Mouse (Mus musculus) kidney, postnatal 0 days (tissue): ENCODE data around the gene Nup153. TPM values are rescaled to one million over a fixed set of nuclear protein-coding genes. Genes with fewer than 3 reads are reported as not detected.

Source experiments
- ATAC-seq: fragments of 200-750 bp; cut with Nextera tagmentation; replicated peaks from 2 replicates; pipeline ENCODE4 v1.8.0; 2017; ENCODE audit warnings: low read depth, moderate number of reproducible peaks, moderate TSS enrichment, moderate library complexity; ENCODE audit not compliant: low FRiP score
- DNase-seq: peaks from one replicate; pipeline ENCODE4 v3.0.0-alpha.2; 2016; ENCODE audit warnings: low spot score
- H3K27ac ChIP-seq: fragments of 300-500 bp; sonication (generic); 2 replicates; pipeline ENCODE4 v1.5.1; 2014; ENCODE audit warnings: mild to moderate bottlenecking
- H3K27me3 ChIP-seq: fragments of 300-500 bp; sonication (generic); 2 replicates; pipeline ENCODE4 v1.6.1; 2014; ENCODE audit warnings: low read length, mixed read lengths; ENCODE audit not compliant: insufficient read depth
- H3K36me3 ChIP-seq: fragments of 300-500 bp; sonication (generic); 2 replicates; pipeline ENCODE4 v1.6.1; 2014; ENCODE audit warnings: low read length, mixed read lengths; ENCODE audit not compliant: insufficient read depth
- H3K4me1 ChIP-seq: fragments of 300-500 bp; sonication (generic); replicated peaks from 2 replicates; pipeline ENCODE4 v1.6.1; 2014; ENCODE audit warnings: antibody characterized with exemption, low read length, mixed read lengths; ENCODE audit not compliant: insufficient read depth
- H3K4me2 ChIP-seq: fragments of 300-500 bp; sonication (generic); 2 replicates; pipeline ENCODE4 v1.6.1; 2014; ENCODE audit warnings: mild to moderate bottlenecking, low read length, moderate library complexity, mixed read lengths
- H3K4me3 ChIP-seq: fragments of 300-500 bp; sonication (generic); replicated peaks from 2 replicates; pipeline ENCODE4 v1.5.1; 2014; ENCODE audit warnings: low read depth, low read length
- H3K9ac ChIP-seq: fragments of 300-500 bp; sonication (generic); 2 replicates; pipeline ENCODE4 v1.6.1; 2014; ENCODE audit warnings: low read depth, low read length
- H3K9me3 ChIP-seq: fragments of 300-500 bp; sonication (generic); replicated peaks from 2 replicates; pipeline ENCODE4 v1.6.1; 2016; ENCODE audit warnings: low read length, inconsistent platforms, mixed read lengths
- CTCF ChIP-seq: IDR thresholded peaks from 2 replicates; pipeline ENCODE4 v1.5.1; 2016; ENCODE audit warnings: antibody characterized with exemption, low read depth, mild to moderate bottlenecking, moderate library complexity
- WGBS: fragments of 180-500 bp; shearing (Covaris S2); extraction: QIAGEN DNeasy Blood & Tissue Kit; methylation state at CpG from one replicate; pipeline ENCODE4 v1.1.7; 2014; 5-methylcytosine and 5-hydroxymethylcytosine counted together
- polyA plus RNA-seq: library from polyadenylated mRNA; unstranded; fragments of >200 nt; fragmentation: Nextera tagmentation; extraction: Ambion mirVana; gene quantifications from 2 replicates; pipeline ENCODE4 v1.2.1, GENCODE M21; 2015

Nup153 gene
- polyA plus RNA-seq, 1 experiment from 2014 or later, result 17.7 TPM

- Histone ChIP-seq H3K9ac (no peak overlapping the region), H3K9me3 (no peaks in the 10 kb centered on the region), H3K4me3 (no peak overlapping the region), H3K27me3 (no peaks in the 10 kb centered on the region), H3K4me2 (no peak overlapping the region), H3K27ac (no peak overlapping the region), H3K4me1 (no peaks in the 10 kb centered on the region), H3K36me3 (peaks cover 27% of the 10 kb centered on the region)
- DNase-seq (no peak), ATAC-seq (no peak)
- no peak for TF ChIP-seq CTCF
- 98% methylated on average over 5 of the region's 5 CpGs for WGBS
Observed at GRCm38 (mm10) chr13:46713486-46713885, 14.3 kb downstream of the Nup153 start.

GRCm38 (mm10) chr13:46703138-46703537, 24.6 kb downstream of the Nup153 start:
- H3K4me2 ChIP-seq, result no peak overlapping the region
- H3K27me3 ChIP-seq, result no peaks in the 10 kb centered on the region
- peaks cover 18% of the 10 kb centered on the region; the same call in 1 of the 2 replicates for H3K36me3 ChIP-seq
- no peak overlapping the region for H3K9ac ChIP-seq
- no peaks in the 10 kb centered on the region for H3K4me1 ChIP-seq
- no peak for DNase-seq
- H3K9me3 ChIP-seq, result no peaks in the 10 kb centered on the region
- no peak for ATAC-seq
- H3K27ac ChIP-seq, result no peak overlapping the region
- H3K4me3 ChIP-seq, result no peak overlapping the region
- TF ChIP-seq CTCF, result peak; percentile 43; the same call in 1 of the 2 replicates
- WGBS, result 89% methylated on average over 5 of the region's 5 CpGs

GRCm38 (mm10) chr13:46701486-46701885, 26.3 kb downstream of the Nup153 start:
- TF ChIP-seq CTCF, result no peak
- no peak for DNase-seq
- no peaks in the 10 kb centered on the region for H3K9me3 ChIP-seq
- no peak overlapping the region for H3K4me3 ChIP-seq
- H3K27ac ChIP-seq, result no peak overlapping the region
- peaks cover 20% of the 10 kb centered on the region; the same call in 1 of the 2 replicates for H3K36me3 ChIP-seq
- H3K27me3 ChIP-seq, result no peaks in the 10 kb centered on the region
- no peak overlapping the region for H3K4me2 ChIP-seq
- no peaks in the 10 kb centered on the region for H3K4me1 ChIP-seq
- no peak for ATAC-seq
- WGBS, result 90% methylated on average over 2 of the region's 2 CpGs
- no peak overlapping the region for H3K9ac ChIP-seq

GRCm38 (mm10) chr13:46699372-46699771, 28.4 kb downstream of the Nup153 start:
- no peak for DNase-seq
- Histone ChIP-seq H3K9me3 (no peaks in the 10 kb centered on the region), H3K27me3 (no peaks in the 10 kb centered on the region), H3K27ac (no peak overlapping the region), H3K36me3 (peaks cover 25% of the 10 kb centered on the region), H3K4me1 (no peaks in the 10 kb centered on the region), H3K9ac (no peak overlapping the region), H3K4me2 (no peak overlapping the region), H3K4me3 (no peak overlapping the region)
- ATAC-seq, result no peak
- 87% methylated on average over 1 of the region's 1 CpGs for WGBS
- TF ChIP-seq CTCF, result no peak

- Histone ChIP-seq H3K9me3 (no peaks in the 10 kb centered on the region), H3K4me3 (no peak overlapping the region), H3K27me3 (no peaks in the 10 kb centered on the region), H3K4me1 (no peaks in the 10 kb centered on the region), H3K9ac (no peak overlapping the region), H3K4me2 (no peak overlapping the region), H3K36me3 (peaks cover 26% of the 10 kb centered on the region), H3K27ac (no peak overlapping the region)
- TF ChIP-seq CTCF, result no peak
- DNase-seq (no peak), ATAC-seq (no peak)
- 92% methylated on average over 2 of the region's 2 CpGs for WGBS
Observed at GRCm38 (mm10) chr13:46696788-46697187, 31.0 kb downstream of the Nup153 start.

GRCm38 (mm10) chr13:46695932-46696331, 31.8 kb downstream of the Nup153 start:
- DNase-seq, result no peak
- H3K36me3 ChIP-seq, result peaks cover 23% of the 10 kb centered on the region
- no peak for TF ChIP-seq CTCF
- H3K9me3 ChIP-seq, result no peaks in the 10 kb centered on the region
- H3K4me1 ChIP-seq, result no peaks in the 10 kb centered on the region
- H3K4me2 ChIP-seq, result no peak overlapping the region
- 93% methylated on average over 1 of the region's 1 CpGs for WGBS
- ATAC-seq, result no peak
- H3K27ac ChIP-seq, result no peak overlapping the region
- no peaks in the 10 kb centered on the region for H3K27me3 ChIP-seq
- no peak overlapping the region for H3K4me3 ChIP-seq
- no peak overlapping the region for H3K9ac ChIP-seq

GRCm38 (mm10) chr13:46695296-46695908, 32.3 kb downstream of the Nup153 start:
- DNase-seq (no peak), ATAC-seq (no peak)
- no peak overlapping the region for H3K9ac ChIP-seq
- H3K4me3 ChIP-seq, result no peak overlapping the region
- no peaks in the 10 kb centered on the region for H3K9me3 ChIP-seq
- no peak for TF ChIP-seq CTCF
- peaks cover 23% of the 10 kb centered on the region for H3K36me3 ChIP-seq
- 81% methylated on average over 1 of the region's 1 CpGs for WGBS
- no peak overlapping the region for H3K4me2 ChIP-seq
- no peaks in the 10 kb centered on the region for H3K4me1 ChIP-seq
- H3K27ac ChIP-seq, result no peak overlapping the region
- no peaks in the 10 kb centered on the region for H3K27me3 ChIP-seq
